Mouse (Mus musculus) c-Kit-positive CD71-negative TER-119-negative erythroid progenitor cells, embryonic 14.5 days (primary cell): Measurements from ENCODE around the gene Gm11034.

Source experiments
- DNase-seq: peaks from one replicate; pipeline ENCODE4 v3.0.0-alpha.2; 2013; ENCODE audit warnings: low read depth

Gene Gm11034

DNA sequence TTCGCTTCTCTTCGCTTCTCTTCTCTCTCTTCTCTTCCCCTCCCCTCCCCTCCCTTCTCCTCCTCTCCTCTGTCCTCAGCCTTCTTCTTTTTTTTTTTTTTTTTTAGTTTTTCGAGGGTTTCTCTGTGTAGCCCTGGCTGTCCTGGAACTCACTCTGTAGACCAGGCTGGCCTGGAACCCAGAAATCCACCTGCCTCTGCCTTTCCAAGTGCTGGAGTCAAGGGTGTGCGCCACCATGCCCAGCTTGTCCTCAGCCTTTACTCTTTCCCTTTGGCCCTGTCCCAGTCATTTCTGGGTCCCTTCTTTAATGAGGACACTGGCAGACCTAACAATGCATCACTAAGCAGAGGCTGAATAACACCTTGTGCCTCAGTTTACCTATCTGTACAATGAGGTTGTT lies at the start of gene Gm11034:
TSS of gene Gm11034 (minus strand) at position 101 of the 400 bp plus-strand sequence.
- no peak for DNase-seq

DNA sequence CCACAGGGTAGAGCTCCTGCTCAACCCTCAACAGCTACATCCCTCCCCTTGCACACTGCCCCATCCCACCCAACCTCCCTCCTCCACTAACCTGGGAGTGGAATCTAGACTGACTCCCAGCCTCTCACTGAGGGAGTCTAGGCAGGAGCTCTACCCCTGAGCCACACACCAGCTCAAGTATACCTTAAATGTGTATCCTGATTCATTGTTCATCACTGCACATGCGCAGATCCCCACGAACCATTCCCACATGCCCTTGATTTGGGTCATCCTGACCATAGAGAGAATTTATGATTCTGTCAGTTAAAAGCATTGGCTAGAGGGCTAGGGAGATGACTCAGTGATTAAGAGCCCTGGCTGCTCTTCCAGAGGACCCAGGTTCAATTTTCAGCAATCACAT lies 49.3 kb upstream of the Gm11034 start:
- DNase-seq, result no peak

DNA sequence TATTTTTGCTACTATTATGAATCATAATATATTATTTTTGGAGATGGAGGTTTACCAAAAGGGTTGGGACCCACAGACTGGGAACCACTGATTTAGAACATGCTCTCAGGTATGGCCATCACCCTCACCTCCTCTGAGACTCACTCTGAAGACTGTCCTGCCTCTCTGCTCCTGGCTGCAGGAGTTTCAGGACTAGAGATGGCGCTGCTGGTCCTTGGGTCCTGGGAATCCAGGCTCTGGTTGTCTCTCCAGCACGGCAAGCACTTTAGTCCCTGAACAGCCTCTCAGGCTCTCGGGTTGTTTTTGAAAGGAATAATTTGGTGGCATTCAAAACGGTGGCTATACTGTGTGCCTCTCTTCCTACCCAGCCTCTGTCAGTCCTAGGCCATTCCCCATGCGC lies 48.4 kb upstream of the Gm11034 start:
- no peak for DNase-seq

DNA sequence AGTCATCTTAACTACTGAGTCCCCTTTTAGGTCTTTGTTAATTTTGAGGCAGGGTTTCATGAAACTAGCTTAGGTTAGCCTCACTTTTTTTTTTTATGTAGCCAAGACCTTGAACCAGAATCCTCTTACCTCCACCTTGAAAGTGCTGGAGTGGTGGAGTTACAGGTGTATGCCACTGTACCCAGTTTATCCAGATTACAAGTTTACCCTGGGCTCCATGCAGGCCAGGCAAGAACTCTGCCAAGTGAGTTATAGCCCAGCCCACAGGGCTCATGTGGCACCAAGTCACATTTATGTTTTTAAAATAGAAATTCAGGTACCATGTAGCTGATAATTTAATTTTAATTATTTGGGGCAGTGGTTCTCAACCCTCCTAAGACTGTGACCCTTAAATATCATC lies 48.0 kb upstream of the Gm11034 start:
- no peak for DNase-seq

DNA sequence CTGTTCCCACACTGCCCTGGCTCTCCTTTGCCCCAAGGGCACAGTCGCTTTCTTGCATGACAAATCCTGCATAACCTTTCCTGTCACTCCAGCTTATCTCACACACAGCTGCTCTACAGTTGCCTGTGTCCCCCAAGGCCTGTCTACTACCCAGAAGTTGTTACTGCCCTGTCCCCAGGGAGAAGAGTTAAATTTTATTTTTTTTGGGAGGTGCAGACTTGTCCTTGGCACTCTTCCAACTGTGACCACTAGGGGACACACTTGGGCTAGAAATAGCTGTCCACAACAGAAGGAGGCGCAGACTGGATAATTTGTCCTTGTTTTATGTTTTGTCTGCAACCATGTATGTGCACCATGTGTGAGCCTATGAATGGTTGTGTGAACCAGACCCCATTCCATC lies 47.6 kb upstream of the Gm11034 start:
- DNase-seq, result peak; percentile 72

DNA sequence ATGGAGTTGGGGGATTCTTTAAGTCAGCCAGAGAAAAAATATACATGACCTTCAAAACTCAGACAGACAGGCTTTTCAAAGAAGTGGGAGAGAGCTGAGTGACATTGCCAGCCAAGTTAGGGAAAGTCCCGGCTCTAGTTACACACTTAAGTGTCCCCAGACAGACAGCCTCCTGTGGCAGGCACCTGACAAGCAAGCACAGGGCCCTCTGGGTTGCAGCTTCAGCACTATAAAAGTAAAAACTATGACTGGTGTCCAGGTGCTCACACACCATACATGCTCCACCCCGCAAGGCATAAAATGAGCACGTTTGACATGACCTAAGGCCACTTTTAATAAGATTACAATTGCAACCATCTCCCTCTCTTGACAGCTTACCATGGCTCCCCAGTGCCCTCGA lies 47.1 kb upstream of the Gm11034 start:
- DNase-seq, result no peak

DNA sequence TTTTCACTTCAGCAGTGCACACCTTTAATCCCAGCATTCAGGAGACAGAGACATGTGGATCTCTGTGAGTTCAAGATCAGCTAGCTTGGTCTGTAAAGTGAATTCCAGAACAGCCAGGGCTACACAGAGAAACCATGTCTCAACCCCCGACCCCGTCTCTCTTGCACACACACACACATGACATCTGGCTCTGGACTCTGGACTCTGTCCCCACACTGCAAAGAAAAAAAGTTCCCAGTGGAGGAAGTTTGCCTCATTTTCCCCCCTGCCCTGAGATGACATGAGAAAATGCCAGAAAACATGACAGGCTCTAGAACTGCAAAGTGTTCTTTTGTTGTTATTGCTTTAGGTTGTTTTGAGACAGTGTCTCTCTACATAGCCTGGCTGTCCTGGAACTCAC lies 46.4 kb upstream of the Gm11034 start:
- DNase-seq, result no peak

DNA sequence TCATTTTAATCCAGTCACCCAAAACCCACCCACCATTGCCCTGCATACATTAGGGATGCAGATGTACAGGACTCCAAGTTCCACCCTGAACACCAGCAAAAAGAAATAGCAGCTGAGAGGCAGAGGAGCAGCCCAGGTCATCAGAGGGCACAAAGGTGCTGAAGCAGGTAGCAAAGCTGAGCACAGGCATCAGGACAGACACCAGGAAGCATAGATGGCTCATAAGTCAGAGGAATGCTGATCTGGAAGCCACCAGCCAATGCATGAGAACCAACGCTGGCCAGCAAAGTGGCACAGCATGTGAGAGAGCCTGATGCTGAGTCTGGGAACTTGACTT lies 44.4 kb upstream of the Gm11034 start:
- no peak for DNase-seq

DNA sequence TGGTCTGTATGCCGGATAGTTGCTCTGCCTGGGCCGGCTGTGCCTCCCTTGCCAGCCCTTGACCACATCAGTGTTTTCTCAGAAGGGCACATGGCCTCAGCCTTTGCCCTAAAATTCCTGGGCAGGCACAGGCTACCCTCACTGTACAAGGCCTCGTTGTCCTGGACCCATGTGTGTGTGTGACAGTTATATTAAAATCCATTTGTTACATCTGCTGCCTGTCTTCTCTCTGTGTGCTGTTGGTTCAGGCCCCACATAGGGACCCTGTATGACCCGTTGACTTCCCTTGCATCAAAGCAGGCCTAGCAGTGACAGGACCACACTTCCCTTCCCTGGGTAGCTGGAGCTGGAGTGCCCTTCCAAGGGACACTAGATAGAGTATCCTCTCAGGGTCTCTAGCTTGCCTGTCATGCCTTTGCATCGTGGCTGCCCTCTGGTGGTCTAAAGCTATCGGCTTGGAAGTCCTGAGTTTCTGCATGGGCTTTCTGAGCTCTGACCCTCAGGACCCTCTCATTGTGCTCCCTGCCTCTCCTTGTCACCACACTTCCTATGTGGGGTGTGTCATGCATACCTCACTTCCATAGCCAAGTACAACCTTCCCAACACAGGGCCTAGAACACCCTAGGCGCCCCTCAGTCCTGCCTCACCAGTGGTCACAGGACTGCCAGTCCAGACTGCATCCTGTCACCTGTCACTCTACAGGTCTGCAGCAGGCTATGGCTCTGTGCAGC lies 43.9 kb upstream of the Gm11034 start:
- no peak for DNase-seq

DNA sequence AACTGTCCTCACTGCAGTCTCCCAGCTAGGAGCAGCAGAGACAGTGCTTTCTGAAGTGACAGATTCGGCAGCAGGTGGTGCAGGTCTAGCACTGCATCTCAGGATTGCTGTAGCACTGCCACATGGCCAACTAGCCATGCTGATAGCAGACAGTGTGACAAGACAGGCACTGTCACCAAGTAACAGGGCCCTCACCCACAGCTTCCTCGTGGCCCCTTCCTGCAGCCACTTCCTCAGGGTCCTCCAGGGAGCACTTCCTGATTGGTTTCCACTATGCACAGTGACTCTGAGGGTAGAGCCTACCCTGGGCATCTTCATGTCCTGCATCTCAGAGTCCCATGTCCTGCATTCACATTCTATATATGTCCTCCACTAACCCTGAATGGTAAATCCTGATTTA lies 31.2 kb upstream of the Gm11034 start:
- DNase-seq, result no peak

DNA sequence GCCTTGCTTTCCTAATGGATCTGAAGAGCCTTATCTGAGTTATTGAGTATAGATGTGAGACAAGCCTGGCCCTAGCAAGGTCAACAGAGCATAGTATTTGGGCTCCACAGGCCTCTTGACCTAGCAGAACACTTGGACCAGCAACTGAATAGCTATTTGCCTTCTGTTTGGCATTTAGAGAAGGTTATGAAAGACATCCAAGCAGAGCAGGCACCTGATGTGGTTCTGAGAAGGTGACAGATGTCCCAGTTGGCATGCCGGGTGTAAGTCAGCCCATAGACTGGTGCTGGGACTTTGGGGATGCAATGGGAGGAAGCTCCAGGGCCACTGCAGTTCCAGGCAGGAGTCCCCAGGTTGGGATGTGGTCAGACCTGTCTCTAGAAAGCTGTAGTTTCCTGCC lies 28.8 kb upstream of the Gm11034 start:
- DNase-seq, result no peak

DNA sequence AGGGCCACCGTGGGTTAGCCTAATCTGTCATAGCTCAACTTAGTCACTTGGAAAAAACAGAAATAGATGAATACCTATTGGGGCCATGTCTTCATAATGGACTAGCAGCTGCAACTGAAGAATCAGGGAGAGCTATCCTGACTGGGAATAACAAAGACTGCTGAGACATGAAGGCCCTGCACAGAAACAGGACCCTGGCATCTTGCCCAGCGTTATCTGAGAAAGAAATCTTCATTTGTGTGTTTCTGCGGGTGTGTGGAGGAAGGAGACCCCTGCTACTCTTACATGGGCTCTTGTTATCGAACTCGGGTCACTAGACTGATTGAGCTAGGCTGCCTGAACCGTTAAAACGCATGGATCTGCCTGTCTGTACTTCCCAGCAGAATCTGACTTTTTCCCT lies 27.5 kb upstream of the Gm11034 start:
- no peak for DNase-seq

DNA sequence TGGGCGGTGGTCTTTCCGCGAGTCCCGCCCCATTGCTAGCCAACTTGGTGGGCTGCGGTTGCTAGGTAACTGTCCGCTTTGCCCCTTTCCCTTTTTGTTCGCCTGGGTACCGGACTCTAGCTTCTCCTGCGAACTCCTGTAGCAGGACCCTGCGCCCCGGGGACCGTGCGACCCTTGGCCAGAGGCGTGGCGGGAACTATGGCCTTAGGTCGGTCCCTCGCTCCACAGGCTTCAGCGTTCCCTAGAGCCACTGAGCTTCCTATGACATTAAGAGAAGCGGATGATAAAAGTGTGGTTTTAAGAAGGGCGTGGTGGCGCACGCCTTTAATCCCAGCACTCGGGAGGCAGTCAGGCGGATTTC lies 26.9 kb upstream of the Gm11034 start:
- DNase-seq, result no peak

DNA sequence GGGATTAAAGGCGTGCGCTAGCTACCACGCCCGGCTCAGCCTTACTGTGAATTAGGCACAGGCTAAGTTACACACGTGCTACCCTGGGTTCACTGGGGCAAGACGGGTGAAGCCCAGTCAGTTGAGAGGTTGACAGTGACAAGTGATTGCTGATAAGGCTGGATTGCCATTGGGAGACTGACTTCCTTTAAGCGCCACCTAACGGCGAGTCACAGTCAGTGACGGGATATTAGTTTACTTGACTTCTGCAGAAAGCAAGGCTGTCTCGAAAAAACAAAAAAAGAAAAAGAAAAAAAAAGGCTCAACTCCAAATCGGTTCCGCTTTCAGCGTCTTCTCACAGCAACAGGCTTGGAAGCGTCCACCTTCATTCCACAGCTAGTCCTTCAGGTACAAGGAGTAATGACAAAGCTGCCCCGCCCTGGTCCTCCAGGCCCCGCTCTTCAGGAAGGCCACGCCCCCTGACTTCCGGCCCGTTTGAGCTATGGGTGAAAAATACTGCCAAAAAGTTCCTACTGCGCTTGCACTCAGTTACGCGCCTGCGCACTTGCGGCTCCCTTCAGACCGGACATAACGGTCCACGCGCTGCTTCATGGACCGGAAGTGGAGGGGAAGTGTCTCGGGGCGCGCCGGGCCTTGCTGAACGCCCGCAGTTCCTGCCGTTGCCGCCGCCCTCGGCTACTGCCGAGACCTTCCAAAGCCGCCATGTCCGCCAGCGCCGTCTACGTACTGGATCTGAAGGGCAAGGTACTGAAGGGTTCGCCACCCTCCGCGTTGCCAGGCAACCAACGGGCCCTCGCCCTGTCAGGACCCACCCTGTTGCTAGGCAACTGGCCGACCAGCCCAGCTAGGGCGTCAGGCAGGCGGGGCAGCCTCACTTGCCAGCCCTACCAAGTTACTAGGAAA lies 26.3 kb upstream of the Gm11034 start, which contains the start of gene Ap1m1:
TSS of gene Ap1m1 (plus strand) at position 520 of the 904 bp plus-strand sequence.
- peak; percentile 99 for DNase-seq

DNA sequence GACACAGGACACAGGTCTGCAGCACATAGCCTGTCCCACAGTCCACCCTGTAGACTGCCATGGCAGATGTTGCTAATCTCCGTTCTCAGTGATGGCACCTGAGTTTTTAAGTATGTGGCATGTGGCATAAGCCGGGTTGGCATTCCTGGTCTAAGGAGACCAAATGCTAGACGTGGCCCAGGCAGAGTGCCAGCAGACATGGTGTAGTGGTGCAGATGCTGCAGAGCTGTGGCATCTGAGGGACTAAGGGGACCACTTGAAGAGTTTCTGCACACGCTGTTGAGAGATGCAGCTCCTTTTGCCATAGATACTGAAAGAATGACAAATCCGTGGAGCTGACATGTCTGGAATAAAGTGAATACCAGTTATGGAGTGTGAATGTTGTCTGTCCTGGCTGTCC lies 9.2 kb upstream of the Gm11034 start:
- DNase-seq, result no peak

DNA sequence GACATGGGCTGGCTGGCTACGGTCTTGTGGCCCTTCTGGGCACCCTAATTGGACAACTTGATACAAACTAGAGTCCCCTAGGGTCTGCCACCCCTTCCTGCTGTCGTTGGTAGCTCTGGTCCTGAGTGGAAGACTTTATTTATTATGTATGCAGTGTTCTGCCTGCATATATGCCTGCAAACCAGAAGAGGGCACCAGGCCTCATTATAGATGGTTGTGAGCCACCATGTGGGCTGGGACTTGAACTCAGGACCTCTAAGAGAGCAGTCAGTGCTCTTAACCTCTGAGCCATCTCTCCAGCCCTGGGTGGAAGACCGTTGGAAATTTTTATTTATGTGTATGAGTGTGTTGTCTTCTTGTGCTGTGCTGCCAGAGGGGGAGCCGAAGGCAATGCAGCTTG lies 7.3 kb upstream of the Gm11034 start:
- no peak for DNase-seq

DNA sequence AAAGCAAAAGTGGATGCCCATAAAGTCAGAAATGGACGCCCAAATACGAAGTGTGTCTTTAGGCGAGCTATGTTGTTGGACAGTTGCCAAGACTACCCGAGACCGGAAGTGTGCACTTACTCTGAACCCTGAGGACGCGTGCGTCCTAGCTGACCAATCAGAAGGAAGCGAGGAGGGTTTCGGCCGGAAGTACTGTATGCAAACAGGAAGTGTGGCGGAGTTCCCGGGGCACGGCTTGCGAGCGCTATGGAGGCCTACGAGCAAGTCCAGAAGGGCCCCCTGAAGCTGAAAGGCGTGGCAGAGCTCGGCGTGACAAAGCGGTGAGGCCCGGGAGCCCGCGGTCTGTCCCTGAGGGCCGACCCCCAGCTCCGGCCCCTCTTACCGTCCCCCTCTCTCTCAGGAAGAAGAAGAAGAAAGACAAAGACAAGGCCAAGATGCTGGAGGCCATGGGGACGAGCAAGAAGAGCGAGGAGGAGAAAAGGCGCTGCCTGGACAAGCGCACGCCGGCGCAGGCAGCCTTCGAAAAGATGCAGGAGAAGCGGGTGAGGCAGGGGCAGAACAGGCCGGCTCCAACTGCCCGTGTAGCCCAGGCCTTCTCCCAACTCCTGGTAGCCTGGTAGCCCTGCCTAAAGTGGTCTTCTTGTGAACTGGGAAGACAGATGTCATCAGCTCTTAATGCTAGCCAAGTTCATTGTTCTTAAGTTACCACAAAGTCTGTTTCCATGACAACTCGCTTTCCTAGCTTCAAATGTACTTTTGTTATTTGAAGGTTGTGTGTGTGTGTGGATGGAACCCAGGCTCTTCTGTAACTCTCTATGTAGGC lies 6.3 kb upstream of the Gm11034 start, which contains the start of gene Fam32a:
TSS of gene Fam32a (plus strand) at position 190 of the 823 bp plus-strand sequence.
- peak; percentile 98 for DNase-seq

DNA sequence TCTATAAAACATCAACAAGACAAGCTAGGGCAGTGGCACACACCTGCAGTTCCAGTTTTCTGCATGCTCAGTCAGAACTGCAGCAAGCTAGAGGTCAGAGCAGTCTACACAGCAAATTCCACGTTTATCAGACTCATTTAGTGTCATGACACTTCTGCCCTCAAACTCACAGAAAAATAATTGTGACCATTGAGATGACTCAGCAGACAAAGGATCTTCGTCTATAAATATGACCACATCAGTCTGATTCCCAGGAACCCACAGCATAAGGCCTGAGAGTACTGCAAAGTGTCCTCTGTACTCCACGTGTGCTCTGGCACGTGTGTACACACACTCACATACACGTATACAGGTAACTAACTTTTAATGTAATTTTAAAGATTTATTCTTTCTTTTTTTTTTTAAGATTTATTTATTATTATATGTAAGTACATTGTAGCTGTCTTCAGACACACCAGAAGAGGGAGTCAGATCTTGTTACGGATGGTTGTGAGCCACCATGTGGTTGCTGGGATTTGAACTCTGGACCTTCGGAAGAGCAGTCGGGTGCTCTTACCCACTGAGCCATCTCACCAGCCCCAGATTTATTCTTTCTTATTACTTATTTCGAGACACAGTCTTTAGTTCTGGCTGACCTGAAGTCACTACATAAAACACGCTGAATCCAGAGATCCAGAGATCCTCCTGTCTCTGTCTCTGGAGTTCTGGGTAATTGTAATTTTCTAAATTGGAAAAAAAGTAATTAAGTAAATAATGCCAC lies 5.5 kb upstream of the Gm11034 start:
- DNase-seq, result no peak

DNA sequence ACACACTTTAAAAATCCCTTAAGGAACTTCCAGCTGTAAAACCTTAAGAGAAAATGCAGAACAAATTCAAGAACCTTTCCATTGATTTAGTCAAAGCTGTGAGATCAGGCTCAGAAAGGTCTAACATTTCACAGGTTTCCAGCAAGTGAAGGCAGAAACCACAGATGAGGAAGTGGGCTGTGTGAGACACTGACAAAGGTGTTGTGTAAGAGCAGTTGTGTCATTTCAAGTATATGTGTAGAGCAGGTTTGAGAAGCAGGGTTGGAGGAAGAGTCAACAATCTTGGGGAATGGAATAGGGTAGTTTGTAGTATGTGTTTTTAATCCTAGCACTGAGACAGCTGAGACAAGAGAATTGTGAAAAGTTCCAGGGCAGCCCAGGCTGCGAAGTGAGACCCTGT lies 2.4 kb upstream of the Gm11034 start:
- no peak for DNase-seq

DNA sequence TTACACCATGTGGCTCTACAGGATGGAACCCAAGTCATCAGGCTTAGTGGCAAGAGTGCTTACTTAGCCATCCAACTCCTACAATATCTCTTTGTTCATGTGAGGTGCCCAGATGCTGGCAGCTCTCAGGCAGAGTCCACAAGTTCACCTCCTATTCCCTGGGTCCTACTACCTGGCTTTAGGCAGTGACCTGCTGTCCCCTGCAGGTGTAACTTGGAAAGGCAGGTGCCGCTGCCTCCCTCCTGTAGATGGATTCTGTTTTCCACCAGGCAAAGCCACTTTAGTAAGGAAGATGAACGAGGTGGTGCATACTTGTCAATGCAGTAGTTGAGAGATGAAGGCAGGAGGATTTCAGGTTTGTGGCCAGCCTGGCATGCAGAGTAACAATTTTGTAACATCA lies 1.6 kb upstream of the Gm11034 start:
- DNase-seq, result no peak

DNA sequence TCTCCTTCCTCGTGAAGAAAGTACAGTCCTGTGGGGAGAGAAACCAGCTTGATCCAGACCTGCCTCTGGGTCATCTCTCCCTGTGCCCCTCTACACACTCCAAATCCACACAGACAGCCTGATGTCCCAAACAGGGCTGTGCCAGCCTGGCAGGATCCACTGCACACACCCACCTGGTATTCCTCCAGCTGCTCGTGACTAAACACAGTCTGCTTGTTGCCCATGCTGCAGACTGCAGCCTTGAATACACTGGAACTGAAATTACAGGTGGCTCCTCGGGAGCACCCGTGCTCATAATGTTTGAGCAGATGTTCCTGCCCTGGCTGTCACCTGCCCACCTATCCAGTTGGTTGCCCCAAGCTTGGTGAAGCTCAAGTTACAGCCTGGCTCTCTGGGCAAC lies 685 bp downstream of the Gm11034 start, which contains the start of gene Cib3:
TSS of gene Cib3 (minus strand) at position 87 of the 400 bp plus-strand sequence.
- no peak for DNase-seq

DNA sequence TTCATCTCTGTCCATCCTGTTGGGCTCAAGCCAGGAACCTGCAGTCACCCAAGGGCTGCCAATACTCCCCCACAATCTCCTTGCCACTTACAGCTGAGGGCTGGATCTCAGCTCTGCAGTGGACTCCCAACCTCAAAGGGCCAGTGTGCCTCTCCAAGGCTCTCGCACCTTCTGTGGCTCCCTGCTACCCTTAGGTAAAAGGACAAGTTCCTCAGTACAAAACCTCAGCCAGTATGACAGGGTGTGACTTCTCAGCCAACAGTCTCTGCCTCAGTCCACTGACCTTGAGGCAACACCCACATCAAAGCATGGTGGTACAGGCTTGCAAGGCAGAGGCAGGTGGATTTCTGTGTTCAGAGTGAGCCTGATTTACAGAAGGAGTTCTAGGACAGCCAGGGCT lies 1.6 kb downstream of the Gm11034 start:
- DNase-seq, result no peak
